Mouse (Mus musculus) ES-Bruce4 (cell line): ENCODE data around the gene Myof.

Experiments used
- CTCF ChIP-seq: IDR thresholded peaks from one replicate; pipeline ENCODE4 v1.8.1; 2011; ENCODE audit warnings: low read depth, low read length
- EP300 ChIP-seq: IDR thresholded peaks from 2 replicates; pipeline ENCODE4 v1.6.1; 2011; ENCODE audit warnings: low read depth, low read length; ENCODE audit not compliant: insufficient read depth
- POLR2A ChIP-seq: IDR thresholded peaks from one replicate; pipeline ENCODE4 v1.8.1; 2011; ENCODE audit warnings: low read length; ENCODE audit not compliant: insufficient read depth

DNA sequence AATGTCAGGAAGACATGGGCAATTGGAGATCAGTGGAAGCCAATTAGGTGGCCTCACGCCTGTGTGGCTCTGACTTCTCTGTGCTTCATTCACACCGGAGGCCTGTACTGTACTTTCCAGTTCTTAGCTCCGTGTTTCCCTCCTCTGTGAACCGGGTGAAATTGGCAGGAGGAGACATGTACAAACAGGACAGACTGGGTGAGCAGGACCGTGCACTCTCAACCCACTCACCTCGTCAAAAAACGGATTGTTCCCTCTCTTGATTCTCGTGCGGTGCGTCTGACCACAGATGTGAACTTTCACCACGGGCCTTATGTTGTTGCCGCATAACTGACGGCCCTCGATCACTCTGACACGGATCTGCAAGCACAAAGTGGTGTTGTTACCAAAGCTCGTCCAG is 57.6 kb downstream of the Myof start:
- TF ChIP-seq CTCF: no peak
- TF ChIP-seq POLR2A: no peak
- TF ChIP-seq EP300: no peak
